Mouse (Mus musculus): ENCODE data around the gene Dnajc2.

DNA sequence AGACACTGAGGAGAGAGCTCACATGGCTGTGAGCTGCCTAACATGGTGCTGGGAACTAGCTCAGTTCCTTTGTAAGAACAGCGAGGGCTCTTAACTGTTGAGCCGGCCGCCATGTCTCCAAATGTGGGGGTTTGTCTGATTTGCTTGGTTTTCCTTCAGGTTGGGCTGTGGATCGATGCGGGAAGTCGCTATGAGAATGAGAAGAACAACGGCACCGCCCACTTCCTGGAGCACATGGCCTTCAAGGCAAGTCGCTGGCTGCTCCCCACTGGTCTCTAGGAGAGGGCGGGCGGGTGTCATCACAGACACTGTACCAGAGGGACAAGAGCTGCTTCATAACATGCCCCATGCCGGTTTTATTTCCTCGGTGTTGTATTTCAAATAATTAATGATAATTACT, 45.2 kb downstream of the Dnajc2 start:
- TF ChIP-seq POLR2A (IDR thresholded peaks at IDR 0.05; ENCODE audit: extremely low read depth, insufficient read depth, low read length) (no peak), CTCF (IDR thresholded peaks at IDR 0.05; ENCODE audit: extremely low read depth, insufficient read depth, low read length) (no peak)

Measured in cortical plate, adult 2 months (tissue).